Mouse (Mus musculus): ENCODE data around the gene Adora2b.
"Not testable (repeated sequence)": the region's sequence is repeated elsewhere in the genome, so short reads cannot be mapped to it uniquely, and the experiment has no call there.

The Adora2b gene

DNA sequence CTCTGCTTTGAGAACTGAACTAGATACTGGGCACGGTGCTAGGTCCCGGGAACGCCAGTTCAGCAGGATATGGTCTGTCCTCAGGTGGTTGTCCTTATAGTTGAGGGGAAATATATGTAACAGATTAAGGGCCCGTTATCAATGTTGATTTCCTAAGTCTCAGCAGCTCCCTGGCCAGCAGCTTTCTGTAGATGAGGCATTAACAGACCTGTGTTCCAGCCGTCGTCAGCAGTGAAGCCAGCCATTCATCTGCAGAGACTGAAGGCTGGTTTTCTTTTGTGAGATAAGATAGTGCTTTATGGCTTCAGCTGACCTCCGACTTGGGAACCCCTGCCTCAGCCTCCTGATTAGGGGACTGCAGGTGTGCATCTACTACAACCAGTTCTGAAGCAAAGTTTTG, 15.2 kb downstream of the Adora2b start:
- no peak for DNase-seq (ENCODE audit: low spot score)

DNA sequence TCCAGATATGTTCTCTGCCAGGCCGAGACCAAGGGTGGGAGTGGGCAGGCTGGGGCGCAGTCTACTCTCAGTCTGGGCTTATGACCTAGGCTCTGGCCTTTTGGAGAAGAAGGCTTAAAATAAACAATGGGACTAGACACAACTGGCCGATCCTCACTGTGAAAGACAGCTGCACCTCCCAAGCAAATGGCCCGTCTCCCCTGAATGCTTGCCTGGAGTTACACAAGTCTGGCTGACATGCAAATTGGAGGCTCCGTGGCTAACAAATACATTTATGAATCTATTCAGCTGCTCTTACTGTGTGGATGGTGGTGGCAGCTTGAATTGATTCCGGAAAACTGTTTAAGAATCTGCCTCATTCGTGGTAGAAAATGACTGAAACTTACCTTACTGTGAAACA, 16.9 kb downstream of the Adora2b start:
- no peak for DNase-seq (ENCODE audit: low spot score)

DNA sequence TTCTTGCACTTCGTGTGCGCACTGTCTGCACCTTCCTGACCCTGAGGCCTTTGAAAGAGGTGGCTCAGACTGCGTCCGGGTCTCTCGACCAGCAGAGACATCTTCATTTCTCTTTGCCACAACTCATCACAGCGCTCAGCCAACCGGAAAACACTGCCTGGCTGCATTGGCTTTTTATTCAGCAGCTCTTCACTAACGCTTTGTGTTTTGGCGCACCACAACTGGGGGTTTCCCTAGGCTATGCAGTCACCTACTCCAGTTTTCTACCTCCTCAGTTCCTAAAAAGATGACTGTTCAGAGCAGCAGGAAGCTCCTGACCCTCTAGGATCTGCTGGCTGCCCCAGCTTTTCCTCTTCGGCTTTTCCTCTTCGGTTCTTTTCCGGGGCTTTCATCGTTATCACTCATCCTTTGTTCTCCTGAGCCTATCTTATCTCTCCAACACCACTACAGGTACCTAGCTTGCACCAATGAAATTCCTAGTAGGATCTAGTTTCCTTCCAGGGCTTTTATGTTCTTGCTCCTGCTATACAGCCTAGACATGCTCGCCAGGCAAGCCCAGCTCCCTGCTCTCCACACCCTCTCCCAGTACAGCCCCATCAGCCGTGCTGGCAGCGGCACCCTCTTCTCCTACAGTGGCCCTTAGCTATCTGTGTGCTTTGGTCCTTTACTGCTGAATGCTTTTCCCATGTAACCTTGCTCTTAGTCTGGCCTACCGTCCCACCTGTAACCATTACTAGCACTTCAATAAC, 17.9 kb downstream of the Adora2b start:
- no peak for DNase-seq (ENCODE audit: low spot score)

DNA sequence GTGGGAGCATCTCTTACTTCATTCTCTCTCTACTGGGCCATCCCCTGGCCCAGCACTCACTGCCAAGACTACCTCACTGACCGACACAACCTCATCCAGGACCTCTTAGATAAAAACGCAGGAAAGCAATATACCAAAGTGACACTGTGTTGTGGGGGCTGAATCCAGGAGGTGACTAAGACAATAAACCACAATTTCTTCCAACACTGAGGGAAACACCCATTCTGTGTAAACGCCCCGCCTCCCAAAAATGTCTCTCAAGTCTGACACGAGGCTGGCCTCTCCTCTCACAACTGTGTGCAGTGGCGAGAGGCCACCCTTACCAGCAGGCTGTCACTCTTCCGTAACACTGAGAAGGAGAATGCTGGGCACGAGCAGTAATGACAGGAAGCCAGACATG, 19.6 kb downstream of the Adora2b start:
- no peak for DNase-seq (ENCODE audit: low spot score)

DNA sequence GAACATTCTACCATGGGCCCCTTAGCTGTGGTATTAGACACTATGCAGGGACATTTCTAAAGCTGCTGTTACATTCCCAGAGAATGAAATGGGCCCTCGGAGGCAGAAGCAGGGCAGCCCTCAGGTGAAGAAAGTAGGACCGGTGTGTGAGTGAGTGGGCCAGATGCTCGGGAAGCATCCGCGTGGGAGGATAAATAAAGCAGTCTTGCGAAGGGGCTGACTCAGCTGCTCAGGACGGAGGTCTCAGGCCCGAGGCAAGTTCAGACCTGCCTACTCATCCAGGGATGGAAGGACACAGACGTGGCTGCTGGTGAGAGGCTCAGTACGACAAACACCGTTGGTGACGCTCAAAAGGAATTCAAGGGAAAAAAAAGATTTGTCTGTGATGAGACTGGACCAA, 20.3 kb downstream of the Adora2b start:
- DNase-seq (ENCODE audit: low spot score) = no peak

DNA sequence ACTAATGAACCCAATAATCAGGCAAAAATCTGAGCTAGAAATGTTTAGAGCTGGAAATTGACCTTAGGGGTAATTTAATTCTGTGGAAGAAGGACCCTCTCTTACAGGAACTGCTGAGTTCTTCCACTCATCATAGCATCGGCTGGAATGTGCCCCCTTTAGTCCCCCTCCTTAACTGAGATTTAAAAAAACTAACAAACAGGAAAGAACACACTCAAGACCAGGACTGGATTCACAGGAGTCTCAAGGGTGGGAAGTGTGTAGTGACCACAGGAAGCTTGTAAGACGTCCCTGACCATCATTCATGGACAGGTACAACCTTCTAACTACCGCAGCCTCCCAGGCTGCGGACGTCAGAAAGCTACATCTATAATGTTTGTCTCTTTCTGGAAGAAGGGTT, 22.1 kb downstream of the Adora2b start:
- DNase-seq (ENCODE audit: low spot score) = no peak

DNA sequence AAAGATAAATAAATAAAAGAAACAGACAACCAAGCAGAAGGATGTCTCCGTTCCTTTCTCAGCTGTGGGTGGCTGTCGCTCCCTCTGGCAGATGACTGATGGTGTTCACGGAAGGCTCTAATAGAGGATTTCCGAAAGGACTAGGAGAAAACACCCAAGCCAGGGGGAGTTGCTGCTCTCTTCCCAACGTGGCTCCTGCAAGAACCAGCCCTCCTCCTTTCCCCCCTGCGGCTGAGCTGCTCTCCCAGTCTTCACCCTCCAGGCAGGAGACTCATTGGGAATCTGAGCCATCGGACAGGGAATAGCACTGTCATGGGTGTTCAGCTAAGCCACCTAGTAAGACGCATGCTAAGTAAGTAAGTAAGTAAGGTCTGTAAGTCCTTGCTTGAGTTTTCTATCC, 28.3 kb downstream of the Adora2b start:
- no peak for DNase-seq (ENCODE audit: low spot score)

DNA sequence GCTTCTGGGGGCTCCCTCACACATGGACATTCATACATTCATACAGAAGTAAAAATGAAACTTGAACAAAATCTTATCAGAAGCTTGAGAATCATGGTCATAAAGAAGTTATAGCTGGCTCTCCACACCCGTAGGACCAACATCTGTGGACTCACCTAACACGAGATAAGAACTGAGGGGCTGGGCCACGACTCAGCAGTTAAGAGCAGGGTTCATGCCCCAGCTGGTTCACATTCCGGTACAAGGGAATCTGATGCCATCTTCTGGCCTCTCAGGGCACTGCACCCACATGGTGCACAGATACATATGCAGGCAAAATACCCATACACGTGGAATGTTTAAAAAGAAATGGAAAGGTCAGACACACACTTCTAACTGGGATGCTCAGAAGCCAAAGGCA, 29.2 kb downstream of the Adora2b start:
- peak; percentile 45 for DNase-seq (ENCODE audit: low spot score)

DNA sequence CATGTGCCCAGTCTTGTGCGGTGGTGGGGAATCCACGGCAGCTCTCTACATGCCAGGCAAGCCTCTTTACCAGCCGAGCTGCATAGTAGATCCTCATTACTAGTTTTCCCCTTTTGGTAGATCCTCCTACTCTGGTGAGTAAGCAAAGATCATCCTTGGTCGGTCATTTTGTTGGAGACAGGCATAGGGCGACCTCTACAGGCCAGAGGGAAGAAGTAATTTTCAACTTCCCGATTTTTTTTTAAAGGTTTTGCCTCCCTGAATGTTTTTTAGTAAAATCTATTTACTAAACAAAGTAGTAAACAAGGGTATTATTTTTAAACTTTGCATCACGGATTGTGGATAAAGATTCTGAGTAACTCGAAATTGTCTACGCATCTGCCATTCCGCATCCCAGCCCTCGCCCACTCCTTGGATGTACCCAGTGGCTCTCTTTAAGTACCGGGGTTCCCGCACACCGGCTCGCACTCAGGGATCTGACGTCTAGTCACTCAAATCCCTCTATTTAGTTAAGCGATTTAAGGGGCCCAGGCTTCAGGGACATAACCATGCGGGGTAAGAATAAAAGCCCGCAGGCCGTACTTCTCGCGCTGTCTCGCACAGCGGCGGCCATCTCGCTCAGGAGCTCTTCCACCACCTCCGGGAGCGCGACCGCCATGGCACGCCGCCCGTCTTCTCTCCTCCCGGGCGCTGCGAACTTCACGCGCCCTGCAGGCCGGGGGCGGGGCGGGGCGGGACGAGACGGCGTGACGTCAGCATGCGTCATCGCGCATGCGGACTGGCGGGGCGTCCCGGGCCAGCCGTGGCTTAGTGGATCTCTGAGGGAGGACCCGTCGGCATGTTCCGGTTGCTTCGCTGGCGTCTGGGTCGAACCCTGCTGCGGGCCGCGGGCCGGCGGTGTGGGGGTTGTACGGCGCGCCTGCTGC, 32.2 kb downstream of the Adora2b start, which contains the start of the genes Zswim7 and Ttc19:
Gene Zswim7, minus strand, starts transcription at position 701 of the 926 bp plus-strand sequence.
Gene Ttc19, plus strand, starts transcription at position 799 of the 926 bp plus-strand sequence.
- peak; percentile 90 for DNase-seq (ENCODE audit: low spot score)

DNA sequence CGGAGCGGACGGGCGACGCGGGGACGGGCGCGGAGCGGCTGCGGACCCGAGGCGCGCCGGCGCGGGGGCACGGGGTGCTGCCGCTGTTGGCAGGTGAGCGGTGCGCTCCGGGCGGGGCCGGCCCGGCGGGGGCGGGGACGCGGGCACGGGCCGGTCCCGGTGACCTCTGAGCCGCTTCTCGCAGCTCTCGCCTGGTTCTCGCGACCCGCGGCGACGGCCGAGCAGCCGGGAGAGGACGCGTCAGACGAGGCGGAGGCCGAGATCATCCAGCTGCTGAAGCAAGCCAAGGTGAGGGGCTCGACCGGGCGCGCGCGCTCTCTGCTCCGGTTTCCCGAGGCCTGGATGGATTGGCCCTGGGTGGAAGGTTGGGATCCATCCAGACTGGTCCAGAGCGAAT, 32.8 kb downstream of the Adora2b start:
- DNase-seq (ENCODE audit: low spot score) = no peak

DNA sequence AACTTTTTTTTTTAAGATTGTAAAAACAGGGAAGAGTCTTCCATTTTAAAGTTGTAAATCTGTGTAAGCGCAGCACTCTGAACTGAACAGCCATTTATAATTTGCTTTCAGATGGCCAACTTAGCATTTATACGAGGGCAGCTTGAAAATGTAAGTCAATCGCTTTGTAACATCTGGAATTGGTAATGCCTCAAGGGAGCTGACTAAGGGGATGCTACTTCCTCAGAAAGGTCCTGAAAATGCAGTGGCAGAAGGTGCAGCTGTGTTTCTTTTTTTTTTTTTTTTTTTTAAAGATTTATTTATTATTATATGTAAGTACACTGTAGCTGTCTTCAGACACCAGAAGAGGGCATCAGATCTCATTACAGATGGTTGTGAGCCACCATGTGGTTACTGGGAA, 35.2 kb downstream of the Adora2b start:
- DNase-seq (ENCODE audit: low spot score) = not testable (repeated sequence)

DNA sequence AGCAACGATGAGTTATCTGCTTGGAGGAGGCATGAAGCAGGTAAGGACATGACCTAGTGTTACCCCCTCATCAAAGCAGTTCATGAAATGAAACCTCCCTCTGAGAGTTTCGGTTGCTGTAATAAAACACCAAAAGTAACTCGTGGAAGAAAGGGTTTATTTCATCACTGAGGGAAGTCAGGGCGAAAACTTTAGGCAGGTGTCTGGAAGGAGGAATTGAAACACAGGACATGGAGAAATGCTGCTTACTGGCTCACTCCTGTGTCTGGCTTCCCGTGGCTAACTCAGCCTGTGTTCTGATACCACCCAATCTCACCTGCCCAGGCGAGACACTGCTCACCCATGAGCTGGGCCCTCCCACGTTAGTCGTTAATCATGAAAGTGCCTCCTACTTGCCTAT, 36.2 kb downstream of the Adora2b start:
- DNase-seq (ENCODE audit: low spot score) = no peak

DNA sequence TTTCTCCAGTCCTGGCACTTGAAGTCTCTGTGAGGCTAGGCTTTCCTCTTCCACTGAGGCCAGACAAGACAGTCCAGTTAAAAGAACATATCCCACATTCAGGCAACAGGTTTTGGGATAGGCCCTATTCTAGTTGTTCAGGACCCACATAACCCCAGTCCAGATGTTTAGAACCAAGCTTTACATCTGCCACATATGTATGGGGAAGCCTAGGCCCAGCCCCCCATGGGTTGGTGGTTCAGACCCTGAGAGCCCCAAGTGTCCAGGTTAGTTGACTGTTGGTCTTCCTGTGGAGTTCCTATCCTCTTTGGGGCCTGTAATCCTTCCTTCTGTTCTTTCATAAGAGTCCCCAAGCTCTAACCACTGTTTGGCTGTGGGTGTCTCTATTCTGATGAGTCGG, 38.9 kb downstream of the Adora2b start:
- DNase-seq (ENCODE audit: low spot score) = no peak

DNA sequence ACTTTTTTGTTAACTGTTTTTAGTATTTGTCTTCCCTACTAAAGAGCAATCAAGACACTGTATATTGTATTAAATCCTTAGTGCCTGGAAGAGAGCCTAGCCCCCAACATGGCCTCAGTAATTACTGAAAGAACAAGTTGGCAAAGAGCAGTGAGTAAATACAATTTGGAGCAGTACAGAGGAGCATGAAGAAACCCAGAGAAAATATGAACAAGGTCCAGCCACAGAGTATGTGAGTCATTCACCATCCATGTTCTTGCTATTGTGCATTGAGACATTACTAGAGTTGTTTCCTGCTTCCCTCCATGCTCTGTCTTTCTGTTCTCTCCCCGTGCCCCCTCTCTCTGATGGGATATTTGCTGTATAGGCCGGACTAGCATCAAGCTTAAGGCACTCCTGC, 45.3 kb downstream of the Adora2b start:
- no peak for DNase-seq (ENCODE audit: low spot score)

DNA sequence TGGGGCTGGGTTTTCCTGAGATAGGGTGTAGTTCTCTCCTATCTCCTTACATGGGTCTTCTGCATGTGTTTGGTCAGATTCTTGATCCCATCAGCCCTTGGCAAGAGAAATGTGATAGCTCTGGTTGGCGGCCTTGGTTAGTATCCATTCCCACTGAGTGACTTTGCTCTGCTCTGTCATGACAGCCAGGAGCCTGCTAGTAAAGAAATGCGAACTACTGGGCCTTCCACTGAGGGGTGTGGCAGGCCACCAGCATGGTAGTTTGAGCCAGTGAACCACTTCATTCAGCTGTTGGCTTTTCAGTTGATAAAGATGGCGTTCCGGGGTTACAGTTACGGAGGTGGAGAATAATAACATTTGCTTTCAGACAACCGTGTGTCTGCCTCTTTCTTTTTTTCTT, 50.1 kb downstream of the Adora2b start:
- no peak for DNase-seq (ENCODE audit: low spot score)

DNA sequence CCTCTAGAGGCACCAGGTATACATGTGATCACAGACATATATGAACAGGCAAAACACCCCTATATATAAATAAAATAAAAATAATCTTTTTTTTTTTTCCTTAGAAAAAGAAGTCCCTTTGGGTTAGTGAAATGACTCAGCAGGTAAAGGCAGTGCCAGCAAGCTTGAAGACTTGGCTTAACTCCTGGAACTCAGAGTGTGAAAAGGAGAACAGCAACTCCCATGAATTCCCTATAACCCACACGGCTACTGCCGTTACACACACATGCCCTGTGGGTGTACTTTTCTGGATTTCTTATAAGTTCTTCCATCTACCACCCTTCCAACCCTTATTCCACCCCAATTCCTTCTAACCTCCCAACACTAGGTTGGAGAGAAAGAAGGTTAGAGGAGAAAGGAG, 57.1 kb downstream of the Adora2b start:
- no peak for DNase-seq (ENCODE audit: low spot score)

DNA sequence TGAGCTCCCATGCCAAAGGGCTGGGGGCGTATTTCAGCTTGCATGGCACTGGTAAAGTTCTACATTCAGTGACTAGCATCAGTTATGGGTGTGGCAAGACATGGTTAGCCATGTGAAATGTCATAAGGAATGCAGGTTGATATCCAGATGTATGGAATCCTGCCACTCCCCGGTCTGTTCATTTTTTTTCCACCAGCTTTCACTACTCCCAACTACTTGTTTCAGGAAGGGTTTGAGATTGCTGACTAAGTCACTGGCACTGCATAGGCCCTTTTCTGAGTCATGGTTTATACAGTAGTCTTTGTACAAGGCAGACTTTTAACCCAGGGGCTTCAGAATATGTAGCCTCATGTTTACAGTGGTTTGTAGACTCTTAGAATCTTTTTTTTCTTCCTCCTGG, 60.5 kb downstream of the Adora2b start:
- DNase-seq (ENCODE audit: low spot score) = no peak

DNA sequence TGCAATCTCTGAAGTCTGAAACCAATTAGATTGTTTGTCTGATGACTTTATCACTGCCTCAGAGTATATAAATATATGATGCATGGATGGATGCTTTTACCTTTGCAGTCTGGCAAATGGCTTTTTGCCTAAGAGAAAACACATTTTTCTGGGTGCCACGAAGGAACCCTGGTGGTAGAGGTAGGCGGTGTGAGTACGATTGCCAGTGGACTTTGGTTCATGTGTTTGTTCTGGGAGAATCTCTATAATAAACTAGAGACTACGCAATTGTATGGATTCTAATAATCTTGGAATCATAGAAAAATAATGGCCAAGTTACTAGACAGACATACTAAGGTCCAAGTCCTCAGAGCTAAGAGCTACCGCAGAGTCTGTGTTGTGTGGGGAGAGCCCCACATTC, 66.2 kb downstream of the Adora2b start:
- DNase-seq (ENCODE audit: low spot score) = no peak

All from spleen, adult 12 weeks (tissue).